In genomic region chr2:144301101-144301500, GRCm38 (mm10) we compare ENCODE assay signal across 33 mouse cellular contexts. TPM values are rescaled to one million over a fixed set of nuclear protein-coding genes. Genes with fewer than 3 reads are reported as not detected.
DNase-seq lines count a peak whose midpoint lies in the region; ATAC-seq and TF ChIP-seq lines count a peak whose summit lies in the region.
"Had no signal": no experiment of that assay in that cellular context is flagged by ENCODE, and none has a peak within 500 bp of the region (broad histone marks: within the 10 kb centered on the region; RNA-seq: fewer than 3 reads in every experiment).

No protein-coding gene starts in this region.

- H3K36me3 ChIP-seq in macrophage (ENCODE audit: inconsistent target) = no peaks in the 10 kb centered on the region
- H3K36me3 ChIP-seq in hindbrain, embryonic 12.5 days = no peaks in the 10 kb centered on the region
- H3K36me3 ChIP-seq: embryonic facial prominence, embryonic 13.5 days; forebrain, embryonic 10.5 days; forebrain, embryonic 15.5 days; heart, embryonic 12.5 days; hindbrain, embryonic 13.5 days; limb, embryonic 13.5 days; liver, embryonic 12.5 days had no signal

- DNase-seq in lung, postnatal 36 days = peak; percentile 8
- no peak for DNase-seq in lung, postnatal 10 days
- DNase-seq in thymus, postnatal 10 days (ENCODE audit: low spot score in 2 of 2) = no peak
- DNase-seq in heart, postnatal 36 days = no peak
- DNase-seq: adrenal gland, adult 8-10 months; cerebellum, adult 11-12 months; cerebellum, adult 9-11 months; gastrocnemius, adult 2 months; gastrocnemius, postnatal 36 days; heart, adult 2 months; kidney, adult 2 months; kidney, postnatal 36 days; lung, adult 2 months; right cerebral cortex, postnatal 25 days; thymus, adult 18-20 months; thymus, postnatal 36 days had no signal

- no peak for TF ChIP-seq POLR2A in bone marrow macrophage, adult 2 months (IDR thresholded peaks at IDR 0.05; ENCODE audit: borderline replicate concordance, low read depth, low read length)

- TF ChIP-seq CTCF in bone marrow macrophage, adult 2 months (IDR thresholded peaks at IDR 0.05; ENCODE audit: low read depth, low read length) = no peak

- H3K4me1 ChIP-seq in bone marrow macrophage, adult 2 months (ENCODE audit: control insufficient read depth, insufficient read depth, low read length) = peaks cover 24% of the 10 kb centered on the region
- H3K4me1 ChIP-seq in hindbrain, embryonic 12.5 days = no peaks in the 10 kb centered on the region
- H3K4me1 ChIP-seq: forebrain, embryonic 15.5 days; hindbrain, embryonic 13.5 days had no signal

- intact Hi-C loops in heart, postnatal 36 days (cut with DNase I) = no loop called here

- H3K4me3 ChIP-seq in bone marrow macrophage, adult 2 months (ENCODE audit: insufficient read depth, low read length) = peak overlapping the region; percentile 39
- H3K4me3 ChIP-seq in macrophage (ENCODE audit: inconsistent target) = no peak overlapping the region
- no peak overlapping the region for H3K4me3 ChIP-seq in hindbrain, embryonic 12.5 days
- H3K4me3 ChIP-seq: embryonic facial prominence, embryonic 13.5 days; forebrain, embryonic 10.5 days; forebrain, embryonic 15.5 days; gastrocnemius, adult 2 months; heart, adult 2 months; heart, embryonic 12.5 days; hindbrain, embryonic 13.5 days; limb, embryonic 13.5 days; liver, embryonic 12.5 days had no signal

- WGBS in macrophage (ENCODE audit: missing documents) = 72% methylated on average over 9 of the region's 11 CpGs
- WGBS in hindbrain, embryonic 12.5 days = 97% methylated on average over 11 of the region's 11 CpGs

- no peak for ATAC-seq in hindbrain, embryonic 12.5 days (ENCODE audit: low FRiP score)
- ATAC-seq: forebrain, embryonic 15.5 days; liver, embryonic 12.5 days; midbrain, embryonic 16.5 days had no signal

- no peak overlapping the region for H3K9ac ChIP-seq in hindbrain, embryonic 12.5 days
- H3K9ac ChIP-seq: embryonic facial prominence, embryonic 13.5 days; forebrain, embryonic 15.5 days; heart, embryonic 12.5 days; hindbrain, embryonic 13.5 days; limb, embryonic 13.5 days; liver, embryonic 12.5 days had no signal

- H3K79me2 ChIP-seq in macrophage (ENCODE audit: inconsistent target) = no peaks in the 10 kb centered on the region

- no peak overlapping the region for H3K4me2 ChIP-seq in hindbrain, embryonic 12.5 days (replicated peaks)
- H3K4me2 ChIP-seq: embryonic facial prominence, embryonic 13.5 days; forebrain, embryonic 15.5 days; heart, embryonic 12.5 days; hindbrain, embryonic 13.5 days; limb, embryonic 13.5 days; liver, embryonic 12.5 days had no signal

- H3K27me3 ChIP-seq in hindbrain, embryonic 12.5 days = no peaks in the 10 kb centered on the region
- H3K27me3 ChIP-seq: CH12.LX; embryonic facial prominence, embryonic 13.5 days; forebrain, embryonic 15.5 days; heart, embryonic 12.5 days; hindbrain, embryonic 13.5 days; limb, embryonic 13.5 days; liver, embryonic 12.5 days had no signal

- H3K9me3 ChIP-seq in hindbrain, embryonic 12.5 days (replicated peaks) = no peaks in the 10 kb centered on the region
- H3K9me3 ChIP-seq: embryonic facial prominence, embryonic 13.5 days; forebrain, embryonic 10.5 days; forebrain, embryonic 15.5 days; heart, embryonic 12.5 days; hindbrain, embryonic 13.5 days; limb, embryonic 13.5 days; liver, embryonic 12.5 days had no signal

- peak overlapping the region; percentile 88 for H3K27ac ChIP-seq in bone marrow macrophage, adult 2 months (ENCODE audit: insufficient read depth, low read depth, low read length)
- peak overlapping the region; percentile 78 for H3K27ac ChIP-seq in macrophage
- H3K27ac ChIP-seq in hindbrain, embryonic 12.5 days = no peak overlapping the region
- H3K27ac ChIP-seq: embryonic facial prominence, embryonic 13.5 days; forebrain, embryonic 10.5 days; forebrain, embryonic 15.5 days; gastrocnemius, adult 2 months; heart, adult 2 months; hindbrain, embryonic 13.5 days; limb, embryonic 13.5 days; stomach, postnatal 0 days had no signal

RNA-seq across cellular contexts. Expression of gene Snx5, which starts 30.4 kb away (rescaled TPM):
- polyA plus RNA-seq in bone marrow macrophage, adult 2 months (2012; ENCODE audit: insufficient read depth, insufficient read length, missing spikeins) = 867 and 1,049 TPM in 2 replicates
- 1,000 to 10,000 TPM in 9 of 26 experiments, 100 to 1,000 TPM in 17; 133 to 1,527 (median 536) TPM for total RNA-seq in macrophage (2018; cell fraction: chromatin; rRNA removed)
- total RNA-seq in macrophage (2018; cell fraction: cytosol; rRNA removed) = 100 to 1,000 TPM; 263 to 703 (median 483) TPM
- total RNA-seq in macrophage (2018; cell fraction: nucleus; rRNA removed) = 100 to 1,000 TPM; 172 to 865 (median 371) TPM
- polyA plus RNA-seq in macrophage (2018) = 614 to 688 TPM (median 618 TPM) in 3 replicates
- polyA plus RNA-seq in hindbrain, embryonic 12.5 days (2016; fragmentation: Nextera tagmentation; extraction: Ambion mirVana) = 93.0 and 97.0 TPM in 2 replicates
- 10 to 100 TPM; 54.1 to 57.4 TPM for total RNA-seq in heart, postnatal 36 days (2021)

RNA-seq across cellular contexts. Expression of gene Mgme1, which starts 30.6 kb away (rescaled TPM):
- polyA plus RNA-seq in bone marrow macrophage, adult 2 months (2012; ENCODE audit: insufficient read depth, insufficient read length, missing spikeins) = 12.2 and 13.2 TPM in 2 replicates
- 10 to 100 TPM in 1 of 26 experiments, 1 to 10 TPM in 25; 1.1 to 10.1 (median 3.2) TPM for total RNA-seq in macrophage (2018; cell fraction: chromatin; rRNA removed)
- total RNA-seq in macrophage (2018; cell fraction: cytosol; rRNA removed) = 1 to 10 TPM; 2.1 to 9.7 (median 7.2) TPM
- total RNA-seq in macrophage (2018; cell fraction: nucleus; rRNA removed) = 10 to 100 TPM in 3 of 26 experiments, 1 to 10 TPM in 23; 2.3 to 11.6 (median 5.4) TPM
- polyA plus RNA-seq in macrophage (2018) = 6.5 to 9.0 TPM (median 8.4 TPM) in 3 replicates
- 15.4 and 16.2 TPM in 2 replicates for polyA plus RNA-seq in hindbrain, embryonic 12.5 days (2016; fragmentation: Nextera tagmentation; extraction: Ambion mirVana)
- total RNA-seq in heart, postnatal 36 days (2021) = 10 to 100 TPM; 12.4 to 14.4 TPM

RNA-seq across cellular contexts. Expression of gene Ovol2, which starts 30.8 kb away (rescaled TPM):
- not detected in 2 replicates for polyA plus RNA-seq in bone marrow macrophage, adult 2 months (2012; ENCODE audit: insufficient read depth, insufficient read length, missing spikeins)
- not detected for total RNA-seq in macrophage (2018; cell fraction: chromatin; rRNA removed)
- under 1 TPM in 1 of 26 experiments, not detected in 25; 0.05 TPM for total RNA-seq in macrophage (2018; cell fraction: cytosol; rRNA removed)
- total RNA-seq in macrophage (2018; cell fraction: nucleus; rRNA removed) = not detected
- not detected in 3 replicates for polyA plus RNA-seq in macrophage (2018)
- 0.44 and 1.3 TPM in 2 replicates for polyA plus RNA-seq in hindbrain, embryonic 12.5 days (2016; fragmentation: Nextera tagmentation; extraction: Ambion mirVana)
- total RNA-seq in heart, postnatal 36 days (2021) = not detected
- total RNA-seq: adrenal gland, adult 8-10 months; CH12.LX; gastrocnemius, adult 2 months; gastrocnemius, postnatal 36 days; heart, adult 2 months; neutrophil, adult 5-6 weeks had no signal
- polyA plus RNA-seq: C2C12; forebrain, embryonic 15.5 days; heart, postnatal 0 days; hindbrain, embryonic 13.5 days; liver, embryonic 12.5 days; midbrain, embryonic 16.5 days; neural tube, embryonic 11.5 days had no signal
